Mouse (Mus musculus) frontal cortex, postnatal 14 days (tissue): Measurements from ENCODE around the gene Txk.

Experiments
- DNase-seq, 2 experiments: peaks; one replicate each; pipeline ENCODE4 v3.0.0; 2022; ENCODE audit warnings: low spot score in 2 of 2

The Txk gene

DNA sequence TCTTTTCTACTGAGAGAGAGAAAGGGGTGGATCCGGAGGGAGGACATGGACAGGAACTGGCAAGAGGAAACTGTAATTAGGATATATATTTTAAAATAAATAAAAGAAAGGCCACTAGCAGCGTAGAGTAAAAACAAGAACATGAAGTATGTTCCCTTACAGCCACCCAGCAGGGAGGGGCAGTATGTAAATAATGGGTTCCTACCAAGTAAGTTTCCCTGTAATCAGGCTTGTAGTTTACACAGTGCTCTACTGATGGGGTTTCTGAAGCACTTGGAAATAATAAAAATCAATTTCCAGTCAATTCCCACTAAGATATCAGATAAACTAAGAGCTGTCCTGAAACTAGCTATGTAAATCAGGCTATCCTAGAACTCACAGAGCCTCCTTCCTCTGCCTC is 57.9 kb downstream of the Txk start:
- no peak for DNase-seq

DNA sequence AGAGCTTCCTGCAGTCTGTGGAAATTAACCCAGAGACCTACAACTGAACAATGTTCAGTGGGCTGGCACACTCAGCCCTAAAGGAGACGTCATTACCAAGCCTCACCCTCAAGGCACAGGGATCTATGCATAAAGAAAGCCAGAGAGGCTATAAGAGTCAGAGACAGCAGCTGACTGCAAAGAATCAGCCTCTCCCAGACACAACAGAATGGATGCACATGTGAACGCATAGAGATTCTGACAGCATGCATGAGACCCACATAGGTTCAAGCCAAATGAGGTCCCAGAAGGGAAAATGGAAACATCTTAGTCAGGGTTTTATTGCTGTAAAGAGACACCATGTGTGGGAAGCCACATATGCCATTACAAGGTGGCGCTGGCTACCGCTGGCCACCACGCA is 62.1 kb downstream of the Txk start:
- no peak for DNase-seq

DNA sequence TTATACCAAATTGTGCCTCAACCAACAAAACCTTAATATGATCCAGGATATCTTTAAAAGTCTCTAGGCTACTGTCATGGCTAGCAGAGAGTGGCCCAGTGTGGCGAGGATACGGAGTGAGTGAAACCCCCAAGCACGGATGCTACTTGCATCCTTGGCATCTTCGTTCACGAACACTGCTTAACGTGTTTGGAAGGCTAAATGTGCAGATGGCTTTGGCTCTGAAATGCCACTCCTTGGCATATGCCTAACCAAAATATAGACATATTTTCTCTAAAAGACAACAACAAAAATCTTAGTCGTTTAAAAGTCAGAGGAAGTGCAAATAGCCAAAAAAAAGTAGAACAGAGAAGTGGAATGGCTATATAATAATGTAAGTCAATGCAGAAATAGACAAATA is 63.0 kb downstream of the Txk start:
- DNase-seq = no peak

DNA sequence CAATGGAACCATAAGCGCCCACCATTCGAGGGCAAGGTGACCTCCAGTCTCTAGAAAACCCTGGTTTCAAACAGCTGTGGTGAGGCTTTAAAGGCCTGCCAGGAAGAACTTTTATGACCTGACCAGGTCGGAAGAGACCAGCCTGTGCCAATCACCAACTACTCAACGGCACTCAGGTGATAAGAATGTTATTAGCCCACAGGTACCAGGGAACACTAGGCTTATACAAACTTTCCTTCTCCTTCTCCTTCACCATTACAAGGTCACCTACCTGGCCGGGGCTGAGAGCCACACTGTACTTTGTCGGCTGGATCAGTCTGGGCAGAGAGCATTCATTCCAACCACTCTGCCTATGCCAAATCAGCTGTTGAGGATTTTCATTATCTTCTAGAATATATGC is 71.1 kb downstream of the Txk start:
- DNase-seq = no peak

DNA sequence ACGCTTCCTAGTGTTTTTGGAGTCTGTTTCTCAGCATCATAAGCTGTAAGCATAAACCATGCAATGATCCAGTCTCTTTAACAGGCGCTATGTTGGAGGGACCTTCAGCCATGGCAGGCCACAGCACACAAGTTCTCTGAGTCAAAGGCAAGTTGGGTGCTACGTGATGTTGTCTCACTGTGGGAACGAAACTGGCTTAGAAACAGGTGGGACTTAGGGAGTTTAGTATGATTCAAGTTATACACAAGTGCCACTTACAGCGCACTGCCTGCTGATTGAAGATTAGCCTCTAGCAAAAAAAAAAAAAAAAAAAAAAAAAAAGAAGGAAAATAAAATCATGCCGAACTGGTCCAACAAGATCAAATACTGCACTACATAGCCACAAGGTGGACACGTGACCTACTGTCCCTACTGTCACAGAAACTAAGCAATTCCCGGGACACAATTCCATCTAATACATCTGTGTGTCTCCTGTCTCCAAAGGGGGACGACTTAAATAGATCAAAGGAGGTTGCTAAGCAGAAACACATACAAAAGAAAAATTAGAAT is 77.5 kb downstream of the Txk start:
- DNase-seq = no peak

DNA sequence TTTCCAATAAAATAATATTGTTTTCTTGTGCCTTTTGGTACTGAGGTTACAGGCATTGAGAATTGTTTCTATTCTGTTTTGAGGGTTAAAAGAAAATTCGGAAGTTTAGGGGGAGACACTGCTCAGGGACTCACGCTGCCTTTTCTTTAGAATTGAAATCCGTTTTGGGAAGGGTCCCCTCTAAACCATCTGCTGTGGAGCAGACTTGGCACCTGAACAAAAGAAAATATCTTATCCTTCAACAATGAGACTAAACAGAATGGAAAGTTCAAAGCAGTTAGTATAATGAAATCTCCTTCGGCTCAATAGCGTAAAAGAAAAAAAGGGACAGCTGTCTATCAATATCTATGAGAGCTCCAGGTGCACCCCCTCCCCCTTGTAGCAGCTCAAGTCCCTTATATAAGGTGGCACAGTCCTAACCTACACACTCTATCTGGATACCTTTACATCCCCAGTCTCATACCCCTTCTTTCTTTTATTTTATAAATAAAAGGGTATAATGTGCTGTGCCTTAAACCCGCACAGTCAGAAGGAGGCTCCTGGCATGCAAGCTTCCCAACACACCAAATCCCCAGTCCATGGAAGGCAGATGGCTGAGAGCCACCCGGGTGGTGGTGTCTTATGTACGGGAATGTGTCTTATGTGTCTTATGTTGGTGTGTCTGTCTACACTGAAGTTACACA is 81.4 kb downstream of the Txk start:
- no peak for DNase-seq

DNA sequence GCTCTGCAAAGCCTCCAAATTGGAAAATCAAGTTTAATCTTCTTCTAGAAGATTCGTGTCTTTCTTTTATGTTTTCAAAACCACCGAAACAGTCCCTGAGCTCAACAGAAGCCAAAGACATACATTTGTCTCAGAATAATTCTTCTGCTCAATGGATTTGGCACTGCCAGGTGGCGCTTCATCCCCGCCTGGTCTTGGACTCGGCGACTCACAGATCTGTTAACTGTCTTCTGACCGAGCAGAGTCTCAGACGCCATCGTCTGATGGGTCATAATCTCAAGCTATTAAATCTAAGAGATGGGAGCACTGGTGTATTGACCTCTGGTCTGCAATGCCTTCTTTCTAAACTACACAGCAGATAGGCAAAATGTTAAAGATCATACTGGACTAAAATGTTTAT is 84.2 kb downstream of the Txk start:
- DNase-seq = no peak

DNA sequence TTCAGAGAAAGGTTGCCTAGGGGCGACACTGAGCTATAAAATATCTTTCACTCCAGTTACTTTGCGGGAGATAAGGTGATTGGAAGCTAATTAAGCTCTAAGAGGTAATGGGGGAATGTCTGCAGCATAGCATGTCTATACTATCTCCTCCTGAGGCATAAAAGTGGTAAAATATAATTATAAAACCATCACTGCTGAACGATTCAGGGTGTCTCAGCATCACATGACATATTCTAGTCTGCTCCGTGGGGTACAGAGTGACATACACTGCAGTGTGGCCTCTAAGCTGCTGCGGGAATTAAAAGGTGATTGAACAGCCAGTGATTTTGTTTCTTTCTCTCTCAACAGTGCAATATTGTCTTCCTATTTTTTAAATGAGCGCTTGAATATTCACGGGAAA is 86.1 kb downstream of the Txk start:
- DNase-seq = no peak

DNA sequence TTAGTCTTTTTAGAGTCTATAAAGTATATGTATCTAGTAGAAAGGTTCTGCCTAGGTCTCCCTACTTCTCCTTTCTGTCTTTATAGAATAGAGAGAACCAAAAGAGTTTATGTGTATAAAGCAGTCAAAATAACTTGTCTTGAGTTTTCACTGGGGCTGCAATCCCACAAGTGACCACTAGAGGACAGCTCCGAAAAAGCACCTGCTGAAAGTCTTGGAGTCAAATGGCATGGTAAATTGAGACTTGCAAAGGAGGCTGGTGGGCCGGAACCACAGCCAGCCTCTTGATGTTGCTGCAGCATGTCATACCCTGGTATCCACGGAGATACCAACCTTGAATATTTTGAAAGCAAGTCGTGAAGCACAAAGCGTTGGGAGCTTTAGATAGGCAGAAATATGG is 87.3 kb downstream of the Txk start:
- DNase-seq = peak in 1 of 2 experiments; percentile 40

DNA sequence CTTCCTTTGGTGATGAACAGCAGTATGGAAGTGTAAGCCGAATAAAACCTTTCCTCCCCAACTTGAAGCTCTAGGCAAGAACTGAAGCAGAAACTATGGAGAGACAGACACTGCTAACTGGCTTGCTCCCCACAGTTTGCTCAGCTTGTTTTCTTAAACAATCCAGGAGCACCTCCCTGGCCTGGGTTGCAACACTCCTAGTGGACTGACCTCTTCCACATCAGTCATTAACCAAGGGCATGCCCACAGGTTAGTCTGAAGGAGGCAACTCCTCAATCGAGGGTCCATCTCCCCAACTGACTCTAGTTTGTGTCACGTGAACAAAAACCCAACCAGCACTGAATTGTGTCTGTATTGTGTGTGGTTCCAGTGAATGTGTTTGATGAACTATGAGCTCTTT is 87.7 kb downstream of the Txk start:
- no peak for DNase-seq

DNA sequence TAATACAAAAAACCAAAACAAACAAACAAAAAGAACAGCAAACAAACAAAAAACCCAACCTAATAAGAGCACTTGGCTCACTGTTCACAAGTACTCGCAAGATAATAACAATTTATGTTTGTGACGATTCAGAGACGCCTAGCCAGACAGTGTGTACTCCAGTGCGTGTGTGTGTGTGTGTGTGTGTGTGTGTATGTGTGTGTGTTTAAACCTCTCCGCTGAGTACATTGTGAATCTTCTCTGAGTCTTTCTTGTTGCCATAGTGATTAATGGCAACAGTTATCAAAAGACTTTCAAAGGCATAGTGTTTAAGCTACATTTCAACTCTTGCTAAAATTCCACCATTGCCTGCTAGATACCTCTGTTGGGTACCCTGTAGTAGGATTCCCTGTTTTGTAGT is 88.5 kb downstream of the Txk start:
- DNase-seq = no peak

DNA sequence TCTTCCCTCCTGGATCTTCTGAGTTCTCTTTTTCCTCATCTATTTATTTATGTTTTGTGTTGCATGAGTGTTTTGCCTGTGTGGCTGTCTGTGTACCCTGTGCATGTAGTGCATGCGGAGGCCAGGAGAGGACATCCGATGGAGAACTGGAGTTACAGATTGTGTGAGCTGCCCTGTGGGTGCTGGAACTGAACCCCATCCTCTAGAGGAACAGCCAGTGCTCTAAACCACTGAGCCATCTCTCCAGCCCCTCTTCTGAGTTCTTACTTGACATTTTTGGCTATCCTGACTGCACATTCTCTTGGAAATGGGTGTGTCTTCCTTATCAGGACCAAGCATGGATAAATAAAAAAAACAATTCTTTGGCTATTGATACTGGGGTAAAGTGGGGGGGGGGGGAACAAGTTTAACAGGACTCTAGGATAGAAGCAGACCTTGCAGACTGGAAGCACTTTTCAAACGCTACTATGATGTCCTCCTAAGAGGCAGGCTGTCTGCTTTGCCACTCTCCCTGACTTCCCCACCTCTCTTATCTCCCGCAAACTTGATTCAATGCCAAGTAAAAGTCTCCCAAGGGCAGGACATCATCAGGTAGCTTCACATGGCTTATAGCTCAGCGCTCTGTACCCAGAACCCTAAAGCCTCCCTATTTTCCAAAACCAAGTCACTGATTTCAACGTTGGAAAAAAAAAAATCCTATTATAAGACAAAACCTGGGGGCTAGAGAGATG is 91.4 kb downstream of the Txk start:
- DNase-seq = no peak

DNA sequence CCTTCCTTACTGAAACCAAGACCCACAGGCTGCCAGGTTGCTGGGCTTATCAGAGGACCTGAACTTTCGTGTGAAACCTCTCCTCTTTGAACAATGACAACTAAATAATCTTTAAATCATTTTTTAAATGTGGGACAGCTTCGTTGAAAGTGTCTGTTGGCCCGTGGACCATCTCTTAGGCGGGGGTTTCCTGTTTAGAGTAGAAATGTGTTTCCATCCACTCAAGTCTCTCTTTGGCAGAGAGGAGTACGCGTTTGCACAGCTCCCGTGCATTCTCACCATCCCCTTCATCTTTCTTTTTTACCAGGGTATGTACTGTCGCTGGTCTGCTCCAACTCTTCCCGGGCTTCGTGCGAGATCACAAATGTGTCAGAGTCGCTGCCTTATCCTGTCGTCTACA is 94.2 kb downstream of the Txk start:
- DNase-seq = no peak

DNA sequence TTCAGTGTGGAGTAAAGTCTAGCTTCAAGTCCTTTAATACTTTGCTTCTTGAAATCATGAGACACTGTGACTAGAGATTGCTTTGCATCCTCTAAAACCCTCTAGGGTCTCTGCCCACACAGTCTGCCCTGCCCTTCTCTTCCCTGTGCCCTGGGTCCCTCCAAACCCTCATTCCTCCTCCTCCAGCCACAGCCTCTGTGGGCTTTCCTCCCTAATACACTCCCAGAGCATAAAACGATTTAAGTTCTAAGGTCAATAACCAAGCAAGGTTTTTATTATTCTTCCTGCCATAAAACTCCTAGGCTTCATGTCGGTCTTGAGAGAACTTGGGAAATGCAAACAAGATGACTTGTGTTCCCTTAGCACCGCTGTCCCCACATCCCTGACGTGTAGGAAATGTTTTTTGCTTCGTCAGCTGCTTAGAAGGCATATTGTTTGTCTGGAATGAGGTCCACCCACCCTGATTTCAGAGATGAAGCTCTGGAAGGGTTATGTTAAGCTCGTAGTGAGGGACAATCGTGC is 96.2 kb downstream of the Txk start:
- DNase-seq = no peak

DNA sequence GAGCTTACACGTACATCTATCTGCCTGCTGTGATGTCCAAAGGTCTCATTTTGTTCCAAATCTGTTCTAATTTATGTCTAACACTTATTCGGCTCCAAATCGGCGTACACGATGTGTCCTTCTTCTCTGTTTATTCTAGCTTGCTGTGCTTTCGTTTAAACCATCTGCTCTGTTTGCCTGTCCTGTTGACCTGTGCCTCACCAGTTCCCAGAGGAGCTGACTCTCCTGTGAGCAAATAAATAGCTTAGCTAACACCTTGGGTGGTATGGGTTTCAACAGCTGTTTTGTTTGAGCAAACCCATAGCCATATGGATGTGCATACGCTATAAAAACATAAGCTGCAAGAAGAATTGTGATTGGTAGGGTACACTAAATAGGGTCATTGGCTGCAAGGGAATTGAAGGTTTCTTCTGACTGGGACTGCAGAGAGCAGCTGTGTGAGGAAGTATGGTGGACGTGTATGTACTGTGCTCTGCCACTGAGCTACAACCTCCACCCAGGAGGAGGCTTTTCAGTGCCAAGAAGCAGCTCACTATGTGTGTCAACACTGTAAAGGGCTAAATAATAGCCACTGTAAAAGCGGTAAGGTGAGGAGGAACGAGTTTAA is 99.4 kb downstream of the Txk start:
- no peak for DNase-seq

DNA sequence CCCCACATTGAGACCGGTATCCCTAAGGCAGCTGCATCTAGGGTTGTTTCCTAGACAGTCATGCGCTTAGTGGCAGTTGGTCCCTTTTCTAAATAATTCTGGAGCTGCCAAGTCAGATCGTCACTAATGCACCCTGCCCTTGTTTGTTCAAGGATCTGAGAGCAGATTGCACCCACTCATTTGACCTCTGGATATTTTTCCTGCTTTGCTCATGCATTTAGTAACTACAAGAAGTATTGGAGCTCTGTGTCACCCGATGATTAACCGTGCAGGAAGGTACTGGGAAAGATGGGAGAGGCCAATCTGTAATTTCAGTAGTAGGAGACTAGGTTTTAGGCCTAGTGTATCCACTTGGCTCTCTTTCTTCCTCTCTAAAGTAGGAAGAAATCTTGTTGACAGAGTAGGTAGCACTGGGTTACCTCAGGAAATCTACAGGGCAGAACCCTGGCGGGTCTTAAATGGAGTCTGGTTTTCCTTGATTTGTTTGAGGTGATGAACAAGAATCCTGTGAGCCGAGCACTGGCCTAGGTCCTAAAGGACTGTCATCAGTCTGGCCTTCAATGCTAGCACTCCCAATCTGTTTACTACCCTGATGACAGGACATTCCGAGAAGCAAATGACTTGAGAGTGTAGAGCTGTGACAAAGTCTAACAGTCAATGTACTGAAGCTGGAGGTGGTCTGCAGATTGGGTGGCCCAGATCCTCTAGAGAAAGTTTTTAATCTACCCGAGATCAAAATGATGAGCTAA is 103.4 kb downstream of the Txk start:
- DNase-seq = no peak

DNA sequence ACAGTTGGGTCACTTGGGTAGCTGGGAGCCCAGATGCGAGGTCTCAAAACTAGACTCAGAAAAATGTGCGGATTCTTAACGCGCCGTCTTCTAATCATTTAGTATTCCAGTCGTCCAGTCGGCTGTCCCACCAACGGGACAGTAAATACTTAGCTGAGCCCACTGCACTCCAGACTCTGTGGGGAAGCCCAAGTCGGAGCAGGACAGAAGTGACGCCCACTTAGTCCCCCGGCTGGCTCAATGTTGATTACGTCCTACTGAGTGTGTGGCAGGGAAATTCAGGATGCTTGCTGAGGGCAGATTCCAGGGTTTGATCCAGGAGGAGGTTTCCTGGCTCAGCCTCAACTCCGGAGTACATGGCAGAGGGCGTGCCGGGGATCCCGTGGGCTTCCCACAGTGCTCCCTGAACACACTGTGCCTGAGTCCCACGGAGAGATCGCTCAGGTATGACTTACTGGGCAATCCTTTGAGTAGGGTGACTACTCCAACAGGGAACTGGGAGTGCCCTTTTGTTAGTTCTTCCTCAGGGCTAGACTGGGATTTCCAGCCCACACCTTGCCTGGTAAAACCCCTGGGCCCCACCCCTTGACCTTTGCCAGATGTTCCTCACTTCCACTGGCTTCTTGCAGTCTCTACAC is 104.5 kb downstream of the Txk start:
- DNase-seq = no peak

DNA sequence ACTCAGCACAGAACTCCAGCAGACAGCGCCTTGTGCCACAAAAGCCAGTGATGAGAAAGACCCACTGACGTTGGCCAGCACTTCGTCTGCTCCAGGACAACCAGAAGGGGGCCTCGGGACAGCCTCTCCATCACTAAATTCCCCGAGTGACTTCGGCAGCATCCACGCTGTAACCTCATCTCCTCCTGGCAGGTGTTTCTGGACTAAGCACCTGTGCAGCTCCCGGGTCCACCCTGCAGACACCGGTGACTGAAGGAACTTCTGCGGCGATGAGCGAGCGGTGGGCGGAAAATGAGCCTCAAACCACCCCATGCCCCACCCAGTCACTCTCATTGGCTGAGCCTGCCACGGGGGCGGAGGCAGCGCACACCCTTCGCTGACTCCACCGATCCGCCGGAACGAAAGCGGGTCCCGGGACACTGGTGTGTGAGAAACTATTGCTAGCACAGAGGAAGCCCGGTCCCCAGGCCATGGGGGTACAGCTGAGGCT is 105.1 kb downstream of the Txk start, which contains the start of gene Nipal1:
Gene Nipal1 (plus strand): TSS at position 378 of the 490 bp plus-strand sequence.
- peak in 1 of 2 experiments; percentile 9 for DNase-seq

DNA sequence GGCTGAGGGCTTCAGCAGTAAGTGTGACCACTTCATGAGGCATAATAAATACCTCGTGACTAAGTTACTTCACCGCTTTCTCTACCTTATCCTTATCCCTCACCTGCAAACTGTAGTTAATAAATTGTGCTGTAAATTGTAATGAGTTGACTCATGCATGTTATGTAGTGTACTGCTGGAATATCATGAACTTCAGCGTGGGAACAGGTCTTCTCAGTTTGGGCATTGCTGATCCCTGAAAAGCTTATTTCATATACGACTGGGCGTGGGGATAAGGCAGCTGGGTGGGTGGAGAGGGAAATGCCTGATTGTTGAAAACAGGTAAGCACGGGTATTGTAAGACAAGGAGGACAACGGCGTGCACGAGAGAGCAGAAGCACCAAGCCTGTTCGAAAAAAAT is 105.6 kb downstream of the Txk start:
- no peak for DNase-seq

DNA sequence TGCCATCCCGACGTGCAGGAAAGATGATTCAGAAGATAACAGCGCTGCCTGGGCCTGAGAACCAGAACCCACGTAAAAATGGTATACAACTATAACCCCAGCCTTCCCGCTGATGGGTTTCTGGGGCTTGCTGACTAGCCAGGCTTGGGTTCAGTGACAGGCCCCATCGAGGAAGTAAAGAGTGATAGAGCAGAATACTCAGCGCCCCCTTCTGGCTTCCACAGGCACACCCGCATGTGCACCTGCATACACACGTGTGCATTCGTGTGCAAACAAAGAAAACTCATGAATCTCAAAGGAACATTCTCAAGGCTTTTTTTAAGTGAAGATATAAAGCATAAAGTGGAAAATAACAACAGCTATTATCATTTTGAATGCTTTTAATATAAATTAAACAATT is 106.4 kb downstream of the Txk start:
- DNase-seq = no peak
